Mouse (Mus musculus): ENCODE measurements around the gene B3gnt4.

The B3gnt4 gene

GRCm38 (mm10) chr5:123525916-123526495 is 15.7 kb downstream of the B3gnt4 start:
- no peak for DNase-seq (ENCODE audit: low read depth, low spot score)

GRCm38 (mm10) chr5:123528641-123529040 is 18.4 kb downstream of the B3gnt4 start:
- no peak for DNase-seq (ENCODE audit: low read depth, low spot score)

- DNase-seq (ENCODE audit: low read depth, low spot score) = no peak
Observed at GRCm38 (mm10) chr5:123530056-123530455, 19.8 kb downstream of the B3gnt4 start.

- no peak for DNase-seq (ENCODE audit: low read depth, low spot score)
Observed at GRCm38 (mm10) chr5:123533801-123534200, 23.5 kb downstream of the B3gnt4 start.

- DNase-seq (ENCODE audit: low read depth, low spot score) = no peak
Observed at GRCm38 (mm10) chr5:123555693-123556092, 45.4 kb downstream of the B3gnt4 start.

- DNase-seq (ENCODE audit: low read depth, low spot score) = no peak
Observed at GRCm38 (mm10) chr5:123556451-123556850, 46.2 kb downstream of the B3gnt4 start.

GRCm38 (mm10) chr5:123559588-123559987 is 49.3 kb downstream of the B3gnt4 start:
- no peak for DNase-seq (ENCODE audit: low read depth, low spot score)

- DNase-seq (ENCODE audit: low read depth, low spot score) = no peak
Observed at GRCm38 (mm10) chr5:123561128-123561527, 50.9 kb downstream of the B3gnt4 start.

Data from ES-CJ7 (cell line).